Mouse (Mus musculus) gastrocnemius, adult 2 months (tissue): Measurements from ENCODE around the gene Hist1h2bh. TPM values are rescaled to one million over a fixed set of nuclear protein-coding genes. Genes with fewer than 3 reads are reported as not detected.
A peak's percentile ranks its signal among the peaks of the same experiment; 100 is the strongest.
"Not testable (repeated sequence)": the region's sequence is repeated elsewhere in the genome, so short reads cannot be mapped to it uniquely, and the experiment has no call there.

Experiments
- DNase-seq: peaks from one replicate; pipeline ENCODE4 v3.0.0; 2022
- H3K27ac ChIP-seq: fragments of 200-600 bp; 2 replicates; pipeline ENCODE4 v1.8.1; 2022; ENCODE audit warnings: mild to moderate bottlenecking
- H3K4me3 ChIP-seq: fragments of 200-600 bp; 2 replicates; pipeline ENCODE4 v1.8.1; 2022; ENCODE audit warnings: mild to moderate bottlenecking, moderate library complexity
- CTCF ChIP-seq: fragments of 200-600 bp; IDR thresholded peaks from 2 replicates; pipeline ENCODE4 v1.8.1; 2022; ENCODE audit warnings: antibody characterized with exemption, mild to moderate bottlenecking, moderate library complexity
- intact Hi-C: fragments of 180-260 bp; cut with DNase I; formaldehyde crosslinking; loops from one replicate; pipeline ENCODE4 v1.15.1; 2025
- total RNA-seq, 2 experiments: library from RNA; stranded (reverse); gene quantifications; 2 replicates each; pipeline ENCODE4 v1.2.3; 2021

The Hist1h2bh gene
- total RNA-seq, 2 experiments from 2014 or later = 0.94 to 1.0 TPM

GRCm38 (mm10) chr13:23581408-23582218 is 38.4 kb upstream of the Hist1h2bh start, which contains the start of gene Hist1h4d:
Gene Hist1h4d (plus strand): TSS chr13:23581598.
- Histone ChIP-seq H3K4me3 (peak within 1 kb of the TSS; percentile 83), H3K27ac (peak within 1 kb of the TSS; percentile 81)
- peak; percentile 90 for DNase-seq
- no peak for TF ChIP-seq CTCF
- intact Hi-C loops = loop anchor here (5.0 kb wide), 5 partner anchors 41 to 181 kb away; partner anchors contain the start of genes Hist1h1a, Hist1h1e, Hist1h1t and Hist1h2af

GRCm38 (mm10) chr13:23577835-23578234 is 34.6 kb upstream of the Hist1h2bh start:
- no peak for TF ChIP-seq CTCF

GRCm38 (mm10) chr13:23576906-23577639 is 33.9 kb upstream of the Hist1h2bh start:
- H3K4me3 ChIP-seq = peak overlapping the region; percentile 70
- H3K27ac ChIP-seq = no peak overlapping the region; the same call in 1 of the 2 replicates
- no peak for DNase-seq
- no peak for TF ChIP-seq CTCF
- intact Hi-C loops = no loop called here

More at GRCm38 (mm10) chr13:23577835-23578234, 34.6 kb upstream of the Hist1h2bh start:
- intact Hi-C loops = no loop called here
- Histone ChIP-seq H3K4me3 (no peak overlapping the region), H3K27ac (no peak overlapping the region)
- DNase-seq = no peak

DNA sequence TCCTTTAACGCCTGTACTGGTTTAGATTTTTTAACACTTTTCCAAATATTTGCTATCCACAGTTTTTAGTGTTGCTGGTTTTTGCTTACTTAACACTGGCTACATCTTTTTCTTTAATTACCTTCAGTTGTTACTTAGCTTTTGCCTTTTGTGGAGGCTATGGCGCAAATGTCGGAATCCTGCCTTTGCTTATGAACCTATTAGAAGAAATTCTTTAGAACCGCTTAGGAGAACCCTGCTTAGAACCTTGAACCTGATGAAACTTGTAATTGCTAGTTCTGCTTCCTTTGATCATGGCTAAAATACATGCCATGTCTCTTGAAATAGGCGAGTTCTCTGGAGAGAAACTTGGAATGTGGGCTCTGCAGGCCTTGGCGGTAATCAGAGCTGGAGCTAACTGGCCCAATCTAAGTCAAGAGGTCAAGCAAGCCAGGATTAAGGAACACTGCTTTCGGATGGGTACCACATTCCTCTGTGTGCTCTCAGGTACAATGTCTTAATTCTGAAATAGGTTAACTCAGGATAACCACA is 33.2 kb upstream of the Hist1h2bh start:
- intact Hi-C loops = no loop called here
- peak overlapping the region; percentile 83 for H3K27ac ChIP-seq
- no peak for TF ChIP-seq CTCF
- no peak for DNase-seq
- H3K4me3 ChIP-seq = peak overlapping the region; percentile 70

DNA sequence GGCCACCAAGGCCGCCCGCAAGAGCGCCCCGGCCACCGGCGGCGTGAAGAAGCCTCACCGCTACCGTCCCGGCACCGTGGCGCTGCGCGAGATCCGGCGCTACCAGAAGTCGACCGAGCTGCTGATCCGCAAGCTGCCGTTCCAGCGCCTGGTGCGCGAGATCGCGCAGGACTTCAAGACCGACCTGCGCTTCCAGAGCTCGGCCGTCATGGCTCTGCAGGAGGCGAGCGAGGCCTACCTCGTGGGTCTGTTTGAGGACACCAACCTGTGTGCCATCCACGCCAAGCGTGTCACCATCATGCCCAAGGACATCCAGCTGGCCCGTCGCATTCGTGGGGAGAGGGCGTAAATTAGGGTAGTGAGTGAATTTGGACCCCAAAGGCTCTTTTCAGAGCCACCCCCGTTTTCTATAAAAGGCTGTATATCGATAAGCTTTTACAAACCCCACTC is 32.7 kb upstream of the Hist1h2bh start:
- intact Hi-C loops = not testable (repeated sequence)
- H3K27ac ChIP-seq = peak overlapping the region; percentile 83
- DNase-seq = peak; percentile 23
- H3K4me3 ChIP-seq = peak overlapping the region; percentile 70

GRCm38 (mm10) chr13:23575271-23575851 is 32.2 kb upstream of the Hist1h2bh start, which contains the start of gene Hist1h3d:
Gene Hist1h3d (plus strand): TSS chr13:23575763.
- intact Hi-C loops = no loop called here
- Histone ChIP-seq H3K4me3 (peak within 1 kb of the TSS; percentile 70), H3K27ac (peak within 1 kb of the TSS; percentile 83)
- TF ChIP-seq CTCF = no peak
- DNase-seq = peak; percentile 17

DNA sequence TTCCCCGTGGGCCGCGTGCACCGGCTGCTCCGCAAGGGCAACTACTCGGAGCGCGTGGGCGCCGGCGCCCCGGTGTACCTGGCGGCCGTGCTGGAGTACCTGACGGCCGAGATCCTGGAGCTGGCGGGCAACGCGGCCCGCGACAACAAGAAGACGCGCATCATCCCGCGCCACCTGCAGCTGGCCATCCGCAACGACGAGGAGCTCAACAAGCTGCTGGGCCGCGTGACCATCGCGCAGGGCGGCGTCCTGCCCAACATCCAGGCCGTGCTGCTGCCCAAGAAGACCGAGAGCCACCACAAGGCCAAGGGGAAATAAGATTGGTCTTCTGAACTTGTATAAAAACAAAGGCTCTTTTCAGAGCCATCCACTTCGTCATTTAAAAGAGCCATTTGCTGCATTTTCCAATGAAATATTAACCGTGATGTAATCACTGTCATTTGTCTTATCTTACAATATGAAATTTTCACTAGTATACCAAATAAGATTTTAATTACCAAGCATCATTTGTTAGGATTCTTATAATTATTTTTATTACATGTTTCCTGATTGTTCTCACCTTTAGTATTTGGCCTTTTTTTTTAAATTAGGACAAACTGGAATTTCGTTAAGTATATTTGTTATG is 31.5 kb upstream of the Hist1h2bh start:
- intact Hi-C loops, DNase-seq: not testable (repeated sequence)
- peak overlapping the region; percentile 83 for H3K27ac ChIP-seq
- H3K4me3 ChIP-seq = peak overlapping the region; percentile 70

- intact Hi-C loops = not testable (repeated sequence)
- DNase-seq = peak; percentile 84
- Histone ChIP-seq H3K4me3 (peak within 1 kb of the TSS; percentile 70), H3K27ac (peak within 1 kb of the TSS; percentile 83)
These were observed 30.8 kb upstream of the Hist1h2bh start, which contains the start of the genes Hist1h2bf and Hist1h2ad for GRCm38 (mm10) chr13:23573898-23574524. Gene Hist1h2bf (minus strand): TSS chr13:23574196. Gene Hist1h2ad (plus strand): TSS chr13:23574381.

DNA sequence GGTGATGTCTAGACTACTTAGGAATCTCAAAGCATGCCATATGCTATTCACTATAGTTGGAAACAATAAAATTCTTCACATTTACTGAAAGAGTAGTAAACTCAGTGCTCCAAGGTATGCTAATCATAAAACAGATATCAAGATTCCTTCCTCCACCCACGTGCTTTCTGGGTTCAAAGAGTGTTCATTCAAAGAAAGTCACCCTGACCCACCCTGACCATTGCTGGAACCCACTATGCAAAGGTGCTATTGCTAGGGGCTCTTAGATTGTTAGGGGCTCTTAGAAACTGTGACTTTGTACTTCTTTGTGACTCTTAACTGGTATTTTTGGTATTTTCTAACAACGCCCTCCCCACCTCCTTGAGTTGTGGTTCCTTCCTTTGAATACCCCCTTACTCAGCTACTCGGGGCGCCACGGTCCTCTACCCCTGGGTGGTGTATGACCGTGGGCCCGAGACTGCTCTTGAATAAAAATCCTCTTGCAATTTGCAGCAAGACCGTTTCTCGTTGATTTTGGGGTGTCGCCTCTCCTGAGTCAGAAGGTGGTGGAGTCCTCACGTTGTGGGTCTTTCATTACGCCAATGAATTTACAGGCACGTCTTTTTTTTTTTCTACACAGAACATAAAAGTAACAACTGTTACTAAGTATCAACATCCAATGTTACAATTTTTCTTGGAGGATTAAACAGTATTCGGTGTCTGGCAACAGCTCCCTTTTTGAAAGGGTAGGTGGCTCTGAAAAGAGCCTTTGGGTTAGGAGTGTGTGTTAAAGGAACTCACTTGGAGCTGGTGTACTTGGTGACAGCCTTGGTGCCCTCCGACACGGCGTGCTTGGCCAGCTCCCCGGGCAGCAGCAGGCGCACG is 30.1 kb upstream of the Hist1h2bh start:
- H3K4me3 ChIP-seq = peak overlapping the region; percentile 70
- H3K27ac ChIP-seq, DNase-seq, intact Hi-C loops: not testable (repeated sequence)

DNA sequence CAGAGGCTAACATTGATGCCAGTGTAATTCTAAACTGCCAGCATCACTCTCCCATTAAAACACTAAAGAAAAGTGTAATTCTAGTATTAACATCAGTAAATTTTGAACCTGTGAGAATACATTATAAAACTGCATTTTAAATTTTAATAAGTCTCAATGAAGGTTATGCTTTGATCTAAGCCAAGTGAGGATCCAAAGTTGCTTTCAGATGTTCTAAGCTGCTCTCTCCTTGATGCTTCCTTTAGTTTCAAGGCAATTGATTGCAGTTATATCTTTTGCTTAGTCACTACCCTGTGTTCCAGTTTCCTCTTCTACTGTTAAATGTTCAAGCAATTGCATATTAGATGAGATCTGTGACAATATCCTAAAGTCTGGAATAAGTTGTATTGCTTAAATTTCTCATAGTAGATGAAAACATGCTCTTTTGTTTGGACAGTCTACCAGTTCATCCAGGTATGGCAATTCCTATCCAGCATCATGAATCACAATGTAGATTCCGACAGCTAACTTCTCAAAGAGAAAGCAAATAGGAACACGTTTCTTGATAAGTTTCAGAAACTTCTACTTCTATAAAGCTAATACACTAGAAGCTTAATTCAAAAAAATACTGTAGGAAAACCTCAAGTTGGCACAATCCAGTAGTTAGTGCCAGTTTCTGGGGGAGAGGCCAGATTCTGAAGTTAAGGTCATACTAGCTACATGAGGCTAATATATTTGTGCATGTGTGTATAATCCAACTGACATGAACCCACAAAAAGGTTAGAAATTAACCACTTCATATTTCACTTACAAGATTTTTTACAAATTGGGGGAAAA is 29.2 kb upstream of the Hist1h2bh start:
- Histone ChIP-seq H3K27ac (0 out of 2 replicates have a peak overlapping the region, but pooled peaks have one; percentile 68), H3K4me3 (peak overlapping the region; percentile 70)
- TF ChIP-seq CTCF = no peak
- intact Hi-C loops = no loop called here
- DNase-seq = no peak

GRCm38 (mm10) chr13:23571504-23572217 is 28.5 kb upstream of the Hist1h2bh start:
- peak overlapping the region; percentile 92 for H3K27ac ChIP-seq
- DNase-seq, intact Hi-C loops: not testable (repeated sequence)
- peak overlapping the region; percentile 70 for H3K4me3 ChIP-seq
